Mouse (Mus musculus): ENCODE measurements around the gene C1galt1c1. TPM values are rescaled to one million over a fixed set of nuclear protein-coding genes. Genes with fewer than 3 reads are reported as not detected.
A peak's percentile ranks its signal among the peaks of the same experiment; 100 is the strongest.

Gene C1galt1c1
- polyA plus RNA-seq, 1 experiment, result 0.50 TPM

DNA sequence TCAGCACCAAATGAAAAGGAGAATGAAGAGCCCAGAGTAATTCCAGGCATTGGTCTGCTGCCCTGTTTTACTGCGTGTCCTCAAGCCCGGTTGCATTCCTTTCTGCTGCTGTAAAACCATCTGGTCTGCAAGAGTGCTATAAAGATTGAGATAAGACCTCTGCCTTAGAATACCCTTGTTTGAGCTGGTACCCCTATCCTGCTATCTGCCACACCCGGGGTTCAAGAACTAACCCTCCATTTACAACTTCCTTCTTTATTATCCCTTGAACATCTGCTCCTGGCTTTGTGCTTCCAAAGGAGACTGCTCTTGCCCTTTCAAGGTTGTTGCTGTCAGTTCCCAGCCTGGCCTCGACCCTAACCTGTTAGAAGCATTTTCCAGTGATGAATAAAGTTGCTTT lies 6.5 kb upstream of the C1galt1c1 start:
- Histone ChIP-seq H3K27me3 (replicated peaks) (peaks cover 4% of the 10 kb centered on the region), H3K9me3 (no peaks in the 10 kb centered on the region), H3K4me1 (no peaks in the 10 kb centered on the region), H3K4me3 (replicated peaks) (no peak overlapping the region), H3K36me3 (replicated peaks; ENCODE audit: low read length) (no peaks in the 10 kb centered on the region)
- no peak for TF ChIP-seq FLI1 (IDR thresholded peaks at IDR 0.05; ENCODE audit: low read length)
- TF ChIP-seq GATA1 (IDR thresholded peaks at IDR 0.05; ENCODE audit: borderline replicate concordance, low read length), result no peak

DNA sequence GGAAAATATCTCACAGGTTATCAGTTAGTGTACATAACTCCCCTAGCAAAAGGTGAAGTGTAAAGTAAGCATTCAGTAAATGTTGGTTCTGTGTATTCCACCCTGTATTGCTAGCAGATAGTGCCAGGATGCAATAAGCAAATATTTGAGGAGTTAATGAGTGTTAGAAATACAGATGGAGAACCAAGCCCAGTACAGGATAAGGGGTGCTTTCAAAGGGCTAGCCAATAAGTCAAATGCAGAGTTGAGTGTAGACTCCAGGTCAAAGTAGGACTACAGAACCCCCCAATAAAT lies 698 bp upstream of the C1galt1c1 start:
- TF ChIP-seq FLI1 (IDR thresholded peaks at IDR 0.05; ENCODE audit: low read length) (no peak), GATA1 (IDR thresholded peaks at IDR 0.05; ENCODE audit: borderline replicate concordance, low read length) (no peak)
- Histone ChIP-seq H3K27me3 (replicated peaks) (peaks cover 3% of the 10 kb centered on the region), H3K4me3 (replicated peaks) (peak overlapping the region; percentile 91), H3K9me3 (no peaks in the 10 kb centered on the region), H3K36me3 (replicated peaks; ENCODE audit: low read length) (peaks cover 10% of the 10 kb centered on the region), H3K4me1 (peaks cover 14% of the 10 kb centered on the region; the same call in 1 of the 2 replicates)

DNA sequence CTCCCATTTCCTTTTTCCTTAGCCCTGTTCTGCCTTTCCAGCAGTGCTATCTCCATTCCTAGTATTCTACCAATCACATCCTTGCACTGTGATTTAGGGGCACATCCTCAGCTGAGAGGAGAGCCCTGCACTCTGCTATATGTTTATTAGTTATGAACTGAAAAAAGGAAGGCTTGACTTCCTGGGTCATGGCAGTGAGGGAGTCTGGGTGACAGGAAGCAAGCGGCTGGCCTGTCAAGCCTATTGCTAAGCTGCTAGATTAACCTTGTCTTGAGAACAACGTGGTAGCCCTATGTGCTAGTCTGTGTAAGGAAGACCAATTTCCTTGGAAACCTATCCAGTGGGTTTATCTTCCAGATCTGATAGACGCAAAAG lies 33.9 kb downstream of the C1galt1c1 start:
- H3K27me3 ChIP-seq (replicated peaks), result no peaks in the 10 kb centered on the region
- TF ChIP-seq FLI1 (IDR thresholded peaks at IDR 0.05; ENCODE audit: low read length) (no peak), GATA1 (IDR thresholded peaks at IDR 0.05; ENCODE audit: borderline replicate concordance, low read length) (no peak)
- no peaks in the 10 kb centered on the region for H3K4me1 ChIP-seq
- H3K36me3 ChIP-seq (replicated peaks; ENCODE audit: low read length), result no peaks in the 10 kb centered on the region
- H3K9me3 ChIP-seq, result no peaks in the 10 kb centered on the region
- H3K4me3 ChIP-seq (replicated peaks), result peak overlapping the region; percentile 91

DNA sequence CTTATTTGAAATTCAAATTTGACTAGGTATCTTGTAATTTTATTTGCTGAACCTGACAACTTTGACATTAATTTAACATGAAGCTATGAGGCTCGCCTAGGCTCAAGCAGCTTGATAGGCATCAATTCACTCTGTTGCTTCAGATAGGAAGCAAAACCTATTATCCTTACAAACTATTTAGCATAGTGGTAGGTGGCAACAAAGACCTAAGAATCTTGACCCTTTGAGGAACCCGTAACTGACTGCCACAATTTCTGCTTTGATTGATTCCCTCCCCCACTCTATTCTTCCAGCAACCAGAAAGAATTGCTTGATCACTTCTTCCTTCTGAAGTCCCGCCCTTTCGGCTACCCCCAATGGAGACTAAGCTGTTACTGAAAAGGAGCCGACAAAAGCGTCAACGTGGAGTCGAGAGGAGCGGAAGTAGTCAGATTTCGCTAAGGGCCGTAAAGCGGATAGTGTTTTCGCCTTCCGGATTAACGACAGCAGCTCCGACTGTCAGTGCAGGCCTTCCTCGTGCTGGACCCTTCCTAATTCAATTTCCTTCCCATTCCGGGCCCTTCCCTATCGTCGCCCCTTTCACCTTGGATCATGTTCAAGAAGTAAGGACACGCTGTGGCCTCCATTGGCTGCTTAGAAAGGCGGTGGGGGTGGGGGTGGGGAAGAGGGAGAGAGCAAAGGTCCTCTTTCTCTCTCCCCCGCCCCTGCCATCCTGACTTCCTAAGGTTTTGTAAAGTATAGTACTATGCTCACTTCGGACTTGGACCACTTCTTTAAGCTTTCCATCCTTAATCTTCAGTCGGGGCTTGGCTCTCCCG lies 34.5 kb downstream of the C1galt1c1 start, which contains the start of gene Mcts1:
Gene Mcts1, plus strand, starts transcription at position 402 of the 818 bp plus-strand sequence.
- H3K36me3 ChIP-seq (replicated peaks; ENCODE audit: low read length), result no peaks in the 10 kb centered on the region
- H3K27me3 ChIP-seq (replicated peaks), result no peaks in the 10 kb centered on the region
- TF ChIP-seq FLI1 (IDR thresholded peaks at IDR 0.05; ENCODE audit: low read length) (no peak), GATA1 (IDR thresholded peaks at IDR 0.05; ENCODE audit: borderline replicate concordance, low read length) (no peak)
- H3K9me3 ChIP-seq, result no peaks in the 10 kb centered on the region
- H3K4me1 ChIP-seq, result no peaks in the 10 kb centered on the region
- peak within 1 kb of the TSS; percentile 91 for H3K4me3 ChIP-seq (replicated peaks)

DNA sequence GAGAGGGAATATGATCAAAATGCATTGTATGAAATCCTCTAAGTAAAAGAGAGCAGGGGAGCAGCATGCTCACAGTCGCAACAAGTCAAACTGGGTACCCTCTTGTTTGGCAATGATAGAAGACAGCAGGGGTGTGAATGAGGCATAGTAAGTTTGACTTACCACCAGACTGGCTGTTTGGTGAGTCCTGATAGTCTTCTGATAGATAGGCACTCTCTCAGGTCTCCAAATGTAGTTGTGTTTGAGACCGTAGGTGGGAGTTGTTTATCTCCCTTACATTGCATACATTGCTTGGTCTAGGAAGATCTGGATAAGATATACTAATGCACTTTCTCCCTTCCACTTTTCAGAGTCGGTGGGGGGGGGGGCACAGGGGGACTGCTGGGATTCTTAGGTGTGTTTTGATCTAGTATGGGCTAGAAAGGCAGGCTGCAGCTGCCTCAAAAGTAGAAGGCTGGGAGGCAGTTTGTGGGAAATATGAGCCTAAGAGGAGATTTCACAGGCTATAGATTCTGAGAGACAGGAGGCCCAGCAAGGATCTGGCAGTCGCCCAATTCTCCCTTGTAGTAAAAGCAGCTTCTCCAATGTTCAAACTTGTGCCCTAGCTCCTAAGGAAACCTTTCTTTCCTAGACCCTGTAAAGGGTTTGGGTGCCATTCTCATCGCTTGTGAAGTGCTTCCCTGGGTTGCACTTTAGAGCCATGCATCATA lies 41.6 kb downstream of the C1galt1c1 start:
- no peak overlapping the region for H3K4me3 ChIP-seq (replicated peaks)
- no peaks in the 10 kb centered on the region for H3K9me3 ChIP-seq
- TF ChIP-seq GATA1 (IDR thresholded peaks at IDR 0.05; ENCODE audit: borderline replicate concordance, low read length), result no peak
- no peak for TF ChIP-seq FLI1 (IDR thresholded peaks at IDR 0.05; ENCODE audit: low read length)
- H3K4me1 ChIP-seq, result peaks cover 18% of the 10 kb centered on the region
- no peaks in the 10 kb centered on the region for H3K27me3 ChIP-seq (replicated peaks)
- H3K36me3 ChIP-seq (replicated peaks; ENCODE audit: low read length), result no peaks in the 10 kb centered on the region

DNA sequence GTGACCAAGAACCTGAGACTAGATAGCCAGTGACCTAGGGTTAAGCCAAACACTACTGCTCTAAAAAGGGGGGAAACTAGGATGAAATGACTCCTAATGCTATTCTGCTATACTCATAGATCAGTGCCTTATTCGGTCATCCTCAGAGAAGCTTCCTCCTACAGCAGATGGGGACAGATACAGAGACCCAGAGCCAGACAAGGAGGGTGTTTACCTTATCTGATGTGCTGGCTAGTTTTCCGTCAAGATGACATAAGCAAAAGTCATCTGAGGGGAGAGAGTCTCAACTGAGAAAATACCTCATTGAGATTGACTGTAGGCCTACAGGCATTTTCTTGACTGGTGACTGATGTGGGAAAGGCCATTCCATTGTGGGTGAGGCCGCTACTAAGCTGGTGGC lies 43.1 kb downstream of the C1galt1c1 start:
- TF ChIP-seq FLI1 (IDR thresholded peaks at IDR 0.05; ENCODE audit: low read length), result no peak
- no peak; the same call in 2 of the 3 replicates for TF ChIP-seq GATA1 (IDR thresholded peaks at IDR 0.05; ENCODE audit: borderline replicate concordance, low read length)
- no peaks in the 10 kb centered on the region for H3K36me3 ChIP-seq (replicated peaks; ENCODE audit: low read length)
- peaks cover 23% of the 10 kb centered on the region for H3K4me1 ChIP-seq
- H3K27me3 ChIP-seq (replicated peaks), result no peaks in the 10 kb centered on the region
- no peaks in the 10 kb centered on the region for H3K9me3 ChIP-seq
- no peak overlapping the region for H3K4me3 ChIP-seq (replicated peaks)

DNA sequence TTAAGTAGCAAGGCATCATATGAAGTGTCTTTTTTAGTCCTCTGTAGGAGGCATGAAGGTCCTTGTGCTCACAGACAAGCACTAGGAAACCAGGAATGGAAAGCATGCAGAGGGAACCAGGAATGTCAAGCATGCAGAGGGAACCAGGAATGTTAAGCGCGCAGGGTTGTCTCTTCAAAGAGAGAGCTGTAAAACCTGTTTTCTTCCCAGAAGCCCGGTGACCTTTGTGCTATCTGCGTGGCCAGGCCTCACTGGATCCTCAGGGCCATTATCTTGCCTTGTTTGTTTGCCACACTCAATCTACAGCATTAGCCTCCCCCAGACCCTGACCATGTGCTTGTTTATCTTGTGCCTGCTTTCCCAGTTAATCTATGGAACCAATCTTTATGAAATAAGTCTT lies 45.1 kb downstream of the C1galt1c1 start:
- H3K4me3 ChIP-seq (replicated peaks), result no peak overlapping the region
- no peak for TF ChIP-seq FLI1 (IDR thresholded peaks at IDR 0.05; ENCODE audit: low read length)
- TF ChIP-seq GATA1 (IDR thresholded peaks at IDR 0.05; ENCODE audit: borderline replicate concordance, low read length), result no peak
- no peaks in the 10 kb centered on the region for H3K27me3 ChIP-seq (replicated peaks)
- H3K9me3 ChIP-seq, result no peaks in the 10 kb centered on the region
- peaks cover 35% of the 10 kb centered on the region for H3K4me1 ChIP-seq
- H3K36me3 ChIP-seq (replicated peaks; ENCODE audit: low read length), result no peaks in the 10 kb centered on the region

DNA sequence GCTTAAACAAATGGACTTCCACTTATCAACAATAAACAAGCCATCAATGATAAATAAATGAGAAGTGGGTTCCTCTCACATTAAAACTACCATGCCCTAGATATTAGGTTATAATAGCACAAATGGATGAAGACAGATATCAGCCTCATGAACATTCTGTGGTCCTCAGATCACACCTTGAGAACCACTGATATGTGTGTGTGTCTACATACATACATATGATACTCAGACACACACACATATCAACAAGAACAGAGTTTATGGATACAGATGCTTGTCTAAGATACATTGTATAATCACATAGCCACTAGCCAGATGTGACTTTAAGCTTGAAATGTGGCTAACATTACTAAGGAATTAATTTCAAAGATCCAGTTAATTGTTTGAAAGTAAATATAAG lies 51.6 kb downstream of the C1galt1c1 start:
- Histone ChIP-seq H3K4me3 (replicated peaks) (no peak overlapping the region), H3K4me1 (peaks cover 33% of the 10 kb centered on the region), H3K9me3 (no peaks in the 10 kb centered on the region), H3K36me3 (replicated peaks; ENCODE audit: low read length) (no peaks in the 10 kb centered on the region), H3K27me3 (replicated peaks) (no peaks in the 10 kb centered on the region)
- TF ChIP-seq FLI1 (IDR thresholded peaks at IDR 0.05; ENCODE audit: low read length), result no peak
- TF ChIP-seq GATA1 (IDR thresholded peaks at IDR 0.05; ENCODE audit: borderline replicate concordance, low read length), result no peak

DNA sequence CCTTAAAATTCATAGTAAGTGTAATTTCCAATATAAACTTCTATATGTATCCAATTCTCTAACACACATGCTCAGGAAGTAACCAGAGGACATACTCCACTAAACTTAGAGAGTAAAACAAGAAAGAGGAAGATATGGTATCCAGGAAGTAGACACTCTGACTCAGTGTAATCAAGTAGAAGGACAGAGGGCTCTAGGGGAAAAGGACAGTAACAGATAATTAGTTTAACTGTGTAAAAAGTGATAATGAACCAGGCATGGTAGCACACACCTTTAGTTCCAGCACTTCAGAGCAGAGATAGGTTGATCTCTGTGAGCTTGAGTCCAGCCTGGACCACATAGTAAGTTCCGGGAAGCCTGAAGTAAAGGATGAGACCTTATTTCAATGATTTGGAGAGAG lies 53.7 kb downstream of the C1galt1c1 start:
- no peaks in the 10 kb centered on the region for H3K27me3 ChIP-seq (replicated peaks)
- H3K4me1 ChIP-seq, result peaks cover 26% of the 10 kb centered on the region
- TF ChIP-seq FLI1 (IDR thresholded peaks at IDR 0.05; ENCODE audit: low read length) (no peak), GATA1 (IDR thresholded peaks at IDR 0.05; ENCODE audit: borderline replicate concordance, low read length) (no peak)
- no peaks in the 10 kb centered on the region for H3K36me3 ChIP-seq (replicated peaks; ENCODE audit: low read length)
- no peaks in the 10 kb centered on the region for H3K9me3 ChIP-seq
- H3K4me3 ChIP-seq (replicated peaks), result no peak overlapping the region

Other genes with a start within 250 kb of the C1galt1c1 start
- gene Lamp2, start 178.6 kb downstream of the C1galt1c1 start, polyA plus RNA-seq (2012; ENCODE audit: insufficient read depth, low replicate concordance), result 10.1 and 12.5 TPM in 2 replicates
- gene Cul4b, start 58.9 kb downstream of the C1galt1c1 start, polyA plus RNA-seq (2012; ENCODE audit: insufficient read depth, low replicate concordance), result 0.89 and 1.9 TPM in 2 replicates
- gene Mcts1, start 34.5 kb downstream of the C1galt1c1 start, polyA plus RNA-seq (2012; ENCODE audit: insufficient read depth, low replicate concordance), result 0.57 TPM in 1 of 2 replicates, not detected in the other
- gene 6030498E09Rik, start 137.6 kb upstream of the C1galt1c1 start, polyA plus RNA-seq (2012; ENCODE audit: insufficient read depth, low replicate concordance), result not detected in 2 replicates